In the genomic region with DNA sequence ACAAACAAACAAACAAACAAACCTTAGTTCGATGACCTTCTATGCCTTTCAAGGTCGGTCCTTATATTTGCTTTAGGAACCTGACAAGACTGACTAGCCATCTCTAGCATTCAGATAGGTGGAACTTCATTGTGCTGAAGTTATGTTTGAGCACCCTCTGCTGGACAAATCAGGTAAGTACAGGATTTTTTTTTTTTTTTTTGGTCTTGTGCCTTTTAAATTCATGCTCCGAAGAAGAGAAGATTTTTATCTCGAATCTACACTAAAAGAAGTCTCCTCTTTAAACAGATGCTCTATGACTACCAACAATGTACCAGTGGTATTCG, we compare ENCODE assay signal across 9 mouse cellular contexts. TPM values are rescaled to one million over a fixed set of nuclear protein-coding genes. Genes with fewer than 3 reads are reported as not detected.
DNase-seq lines count a peak whose midpoint lies in the region; ATAC-seq and TF ChIP-seq lines count a peak whose summit lies in the region.
"Had no signal": no experiment of that assay in that cellular context is flagged by ENCODE, and none has a peak within 500 bp of the region (broad histone marks: within the 10 kb centered on the region; RNA-seq: fewer than 3 reads in every experiment).

No protein-coding gene starts in this region.

- no peaks in the 10 kb centered on the region for H3K4me1 ChIP-seq in cerebellum, adult 2 months (ENCODE audit: control insufficient read depth, insufficient read depth, low read length)

- TF ChIP-seq CTCF in cerebellum, adult 2 months (IDR thresholded peaks at IDR 0.05; ENCODE audit: borderline replicate concordance, insufficient read depth, low read depth, low read length), result peak; percentile 35; the same call in 1 of the 2 replicates
- peak; percentile 75 for TF ChIP-seq CTCF in left cerebral cortex, adult 2 months (IDR thresholded peaks at IDR 0.05)

- intact Hi-C loops in left cerebral cortex, adult 2 months (cut with DNase I), result loop anchor here (1.0 to 5.0 kb wide), 5 partner anchors 92 to 454 kb away; no protein-coding TSS in a partner anchor
- intact Hi-C loops in left cerebral cortex, postnatal 36 days (cut with DNase I), result loop anchor here (5.0 kb wide), 5 partner anchors 91 to 456 kb away; partner anchors contain the start of gene Pak1ip1

- no peak overlapping the region for H3K27ac ChIP-seq in cerebellum, adult 2 months (ENCODE audit: insufficient read depth, low read length)
- H3K27ac ChIP-seq in left cerebral cortex, adult 2 months, result no peak overlapping the region

- no peak for ATAC-seq in monocyte, adult 5-6 weeks (replicated peaks; ENCODE audit: insufficient number of reproducible peaks, low FRiP score, low TSS enrichment, poor library complexity, severe bottlenecking)

- DNase-seq in cerebellum, adult 2 months, result peak in 1 of 2 experiments; percentile 27
- DNase-seq in cerebellum, adult 9-11 months, result no peak
- no peak for DNase-seq in left cerebral cortex, adult 2 months (ENCODE audit: extremely low spot score in 1 of 2, low spot score in 2 of 2)
- DNase-seq in left cerebral cortex, postnatal 36 days (ENCODE audit: low spot score in 2 of 2), result no peak
- DNase-seq in R1 (ENCODE audit: low read depth, low spot score), result peak; percentile 70
- DNase-seq in induced T-regulatory cell, adult 2 months (ENCODE audit: low read depth), result peak; percentile 85
- DNase-seq in cerebellum, postnatal 4 days (ENCODE audit: low spot score in 2 of 2), result no peak

- no peak for TF ChIP-seq POLR2A in cerebellum, adult 2 months (IDR thresholded peaks at IDR 0.05; ENCODE audit: borderline replicate concordance, insufficient read depth, low read length)

- no peaks in the 10 kb centered on the region for H3K27me3 ChIP-seq in cerebellum, adult 2 months (ENCODE audit: control insufficient read depth, insufficient read depth, low read length)

- no peak overlapping the region for H3K4me3 ChIP-seq in cerebellum, adult 2 months (replicated peaks; ENCODE audit: insufficient read depth, low read depth, low read length)
- H3K4me3 ChIP-seq in left cerebral cortex, adult 2 months, result no peak overlapping the region

- 5% methylated on average over 5 of the region's 5 CpGs for WGBS in cerebellum, adult 2 months

RNA-seq across cellular contexts. Expression of gene Smim13, which starts 10.9 kb away (rescaled TPM):
- polyA plus RNA-seq in cerebellum, adult 2 months (2012; rRNA removed), result 70.5 and 76.2 TPM in 2 replicates
- total RNA-seq in left cerebral cortex, adult 2 months (2021), result 100 to 1,000 TPM; 165 to 181 TPM
- 100 to 1,000 TPM; 167 to 187 TPM for total RNA-seq in left cerebral cortex, postnatal 36 days (2021)
- total RNA-seq in monocyte, adult 5-6 weeks (2017), result 5.2 to 7.7 TPM (median 5.2 TPM) in 3 replicates

RNA-seq across cellular contexts. Expression of gene Elovl2, which starts 18.6 kb away (rescaled TPM):
- polyA plus RNA-seq in cerebellum, adult 2 months (2012; rRNA removed), result 18.5 and 20.0 TPM in 2 replicates
- 10 to 100 TPM; 16.0 to 16.7 TPM for total RNA-seq in left cerebral cortex, adult 2 months (2021)
- total RNA-seq in left cerebral cortex, postnatal 36 days (2021), result 10 to 100 TPM; 18.3 to 18.6 TPM
- total RNA-seq in monocyte, adult 5-6 weeks (2017), result not detected in 3 replicates

RNA-seq across cellular contexts. Expression of gene Gm17364, which starts 35.0 kb away (rescaled TPM):
- polyA plus RNA-seq in cerebellum, adult 2 months (2012; rRNA removed), result not detected in 2 replicates
- total RNA-seq in left cerebral cortex, adult 2 months (2021), result not detected
- not detected for total RNA-seq in left cerebral cortex, postnatal 36 days (2021)
- not detected in 3 replicates for total RNA-seq in monocyte, adult 5-6 weeks (2017)
- polyA plus RNA-seq: heart, embryonic 14.5 days had no signal

Comparison
In these comparisons a context has a peak if more than half of its experiments do, and no peak if none do; other contexts are left out.
1. DNase-seq: peak in R1 (single experiment) and induced T-regulatory cell, adult 2 months (single experiment); none in cerebellum, adult 9-11 months (single experiment), left cerebral cortex, adult 2 months (0 of 2), left cerebral cortex, postnatal 36 days (0 of 2) and cerebellum, postnatal 4 days (0 of 2).
2. RNA of gene Smim13, which starts 10.9 kb away (total RNA-seq): 167 to 187 TPM in left cerebral cortex, postnatal 36 days and 165 to 181 TPM in left cerebral cortex, adult 2 months; 5.2 to 7.7 TPM in monocyte, adult 5-6 weeks; every median in the first group is over 10 times any median in the second.
3. RNA of gene Elovl2, which starts 18.6 kb away (total RNA-seq): 18.3 to 18.6 TPM in left cerebral cortex, postnatal 36 days and 16.0 to 16.7 TPM in left cerebral cortex, adult 2 months; not detected in monocyte, adult 5-6 weeks; every median in the first group is over 10 times any median in the second.